Mouse (Mus musculus) liver, embryonic 14.5 days (tissue): ENCODE measurements around the gene Zfp239. TPM values are rescaled to one million over a fixed set of nuclear protein-coding genes. Genes with fewer than 3 reads are reported as not detected.
A peak's percentile ranks its signal among the peaks of the same experiment; 100 is the strongest.

ENCODE experiments used
- ATAC-seq: fragments of 200-750 bp; cut with Nextera tagmentation; 2 replicates; pipeline ENCODE4 v1.8.0; 2017; ENCODE audit warnings: moderate number of reproducible peaks, mild to moderate bottlenecking, moderate library complexity; ENCODE audit not compliant: insufficient read depth
- DNase-seq, 3 experiments: peaks; one replicate each; pipeline ENCODE4 v3.0.0-alpha.2; 2012 to 2013; ENCODE audit warnings: low read depth in 3 of 3, low spot score in 3 of 3
- H3K27ac ChIP-seq: fragments of 300-500 bp; sonication (generic); 2 replicates; pipeline ENCODE4 v1.5.1; 2014; ENCODE audit warnings: moderate library complexity, mild to moderate bottlenecking, control low read depth, inconsistent platforms
- H3K27me3 ChIP-seq: fragments of 300-500 bp; sonication (generic); 2 replicates; pipeline ENCODE4 v1.6.1; 2014; ENCODE audit warnings: mild to moderate bottlenecking, low read length, moderate library complexity; ENCODE audit not compliant: control insufficient read depth, insufficient read depth
- H3K36me3 ChIP-seq: fragments of 300-500 bp; sonication (generic); replicated peaks from 2 replicates; pipeline ENCODE4 v1.6.1; 2014; ENCODE audit warnings: low read depth; ENCODE audit not compliant: control insufficient read depth, insufficient read depth
- H3K4me1 ChIP-seq, 2 experiments: fragments of 200-500 bp in 1 of 2; fragments of 300-500 bp in 1 of 2; sonication (generic) in 1 of 2; replicated peaks; 2 replicates each; pipeline ENCODE4 v1.6.1; 2012 to 2014; ENCODE audit warnings: antibody characterized with exemption in 1 of 2, inconsistent platforms in 1 of 2, low read length in 1 of 2; ENCODE audit not compliant: control insufficient read depth in 2 of 2, insufficient read depth in 2 of 2
- H3K4me2 ChIP-seq: fragments of 300-500 bp; sonication (generic); 2 replicates; pipeline ENCODE4 v1.6.1; 2014; ENCODE audit warnings: low read depth, mild to moderate bottlenecking, control low read depth, moderate library complexity
- H3K4me3 ChIP-seq, 2 experiments: fragments of 200-500 bp in 1 of 2; fragments of 300-500 bp in 1 of 2; sonication (generic) in 1 of 2; 2 replicates each; pipeline ENCODE4 v1.5.1; 2012 to 2014; ENCODE audit warnings: low read depth in 2 of 2, low read length in 2 of 2, mild to moderate bottlenecking in 2 of 2, control low read depth in 1 of 2, inconsistent platforms in 1 of 2, moderate library complexity in 1 of 2; ENCODE audit not compliant: insufficient read depth in 1 of 2
- H3K9ac ChIP-seq: fragments of 300-500 bp; sonication (generic); replicated peaks from 2 replicates; pipeline ENCODE4 v1.6.1; 2014; ENCODE audit warnings: mild to moderate bottlenecking, control low read depth, moderate library complexity
- H3K9me3 ChIP-seq: fragments of 300-500 bp; sonication (generic); 2 replicates; pipeline ENCODE4 v1.6.1; 2016; ENCODE audit warnings: low read length, mixed read lengths; ENCODE audit not compliant: control insufficient read depth
- CTCF ChIP-seq: IDR thresholded peaks from 2 replicates; pipeline ENCODE4 v1.5.1; 2016; ENCODE audit warnings: antibody characterized with exemption, low read depth, control low read depth
- EP300 ChIP-seq: IDR thresholded peaks from 2 replicates; pipeline ENCODE4 v1.6.1; 2016; ENCODE audit warnings: antibody characterized with exemption, low read depth
- WGBS: fragments of 180-500 bp; shearing (Covaris S2); extraction: QIAGEN DNeasy Blood & Tissue Kit; methylation state at CpG from one replicate; pipeline ENCODE4 v1.1.7; 2014; ENCODE audit not compliant: insufficient replicate concordance; 5-methylcytosine and 5-hydroxymethylcytosine counted together
- polyA plus RNA-seq, 2 experiments: library from polyadenylated mRNA; depleted of rRNA in 1 of 2; stranded (reverse) in 1 of 2; unstranded in 1 of 2; fragments of >200 nt; fragmentation: Nextera tagmentation in 1 of 2; extraction: Ambion mirVana in 1 of 2; gene quantifications; 2 replicates each; pipeline versions ENCODE4 v1.2.1 to v1.2.3; 2012 to 2014

The Zfp239 gene
- polyA plus RNA-seq, 2 experiments = 2.0 to 2.9 TPM

DNA sequence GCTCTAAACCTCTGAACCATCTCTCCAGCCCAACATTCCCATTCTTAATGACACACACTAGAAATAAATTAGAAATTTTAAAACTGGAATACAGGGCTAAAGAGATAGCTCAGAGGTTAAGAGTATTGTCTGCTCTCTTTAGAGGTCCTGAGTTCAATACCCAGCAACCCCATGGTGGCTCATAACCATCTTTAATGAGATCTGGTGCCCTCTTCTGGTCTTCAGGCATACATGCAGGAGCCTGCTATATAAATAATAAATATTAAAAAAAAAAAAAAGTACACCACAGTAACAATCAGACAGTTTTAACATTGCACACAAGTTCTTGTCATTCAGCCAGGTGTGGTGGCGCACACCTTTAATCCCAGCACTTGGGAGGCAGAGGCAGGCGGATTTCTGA is 14.1 kb upstream of the Zfp239 start:
- peaks cover 8 to 12% of the 10 kb centered on the region in 2 experiments for H3K4me1 ChIP-seq
- WGBS = 59% methylated on average over 2 of the region's 2 CpGs
- H3K4me3 ChIP-seq = no peak overlapping the region
- H3K27me3 ChIP-seq = no peaks in the 10 kb centered on the region
- no peak overlapping the region for H3K9ac ChIP-seq
- H3K36me3 ChIP-seq = peaks cover 6% of the 10 kb centered on the region; the same call in 1 of the 2 replicates
- TF ChIP-seq CTCF = 0 out of 2 replicates have a peak, but pooled peaks have one; percentile 13
- TF ChIP-seq EP300 = no peak
- H3K9me3 ChIP-seq = no peaks in the 10 kb centered on the region
- no peak overlapping the region for H3K27ac ChIP-seq
- ATAC-seq = no peak
- H3K4me2 ChIP-seq = no peak overlapping the region
- no peak for DNase-seq

GRCm38 (mm10) chr6:117848577-117848976 is 13.3 kb upstream of the Zfp239 start:
- peaks cover 8 to 10% of the 10 kb centered on the region in 2 experiments for H3K4me1 ChIP-seq
- 62% methylated on average over 5 of the region's 5 CpGs for whole genome bisulfite sequencing
- DNase-seq (no peak), ATAC-seq (no peak)
- no peak overlapping the region for H3K4me2 ChIP-seq
- H3K4me3 ChIP-seq = no peak overlapping the region
- TF ChIP-seq EP300 (no peak), CTCF (no peak)
- H3K9ac ChIP-seq = no peak overlapping the region
- H3K9me3 ChIP-seq = no peaks in the 10 kb centered on the region
- no peak overlapping the region for H3K27ac ChIP-seq
- H3K36me3 ChIP-seq = peaks cover under 1% of the 10 kb centered on the region; the same call in 1 of the 2 replicates
- H3K27me3 ChIP-seq = no peaks in the 10 kb centered on the region

DNA sequence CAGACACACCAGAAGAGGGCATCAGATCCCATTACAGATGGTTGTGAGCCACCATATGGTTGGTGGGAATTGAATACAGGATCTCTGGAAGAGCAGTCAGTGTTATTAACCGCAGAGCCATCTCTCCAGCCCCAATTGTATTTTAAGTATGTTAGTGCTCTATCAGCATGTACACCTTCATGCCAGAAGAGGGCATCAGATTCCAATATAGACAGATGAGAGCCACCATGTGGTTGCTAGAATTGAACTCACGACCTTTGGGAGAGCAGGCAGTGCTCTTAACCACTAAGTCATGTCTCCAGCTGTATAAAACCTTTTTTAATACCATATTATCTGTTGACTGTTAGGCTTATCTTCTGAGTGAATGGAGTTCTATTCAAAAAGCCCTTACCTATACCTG is 10.2 kb upstream of the Zfp239 start:
- WGBS = 34% methylated on average over 2 of the region's 2 CpGs
- Histone ChIP-seq H3K36me3 (no peaks in the 10 kb centered on the region), H3K27ac (no peak overlapping the region), H3K4me1 (no peaks in the 10 kb centered on the region), H3K27me3 (no peaks in the 10 kb centered on the region), H3K9me3 (no peaks in the 10 kb centered on the region), H3K4me3 (no peak overlapping the region), H3K4me2 (no peak overlapping the region), H3K9ac (no peak overlapping the region)
- DNase-seq (no peak), ATAC-seq (no peak)
- TF ChIP-seq CTCF = peak; percentile 48
- no peak for TF ChIP-seq EP300

DNA sequence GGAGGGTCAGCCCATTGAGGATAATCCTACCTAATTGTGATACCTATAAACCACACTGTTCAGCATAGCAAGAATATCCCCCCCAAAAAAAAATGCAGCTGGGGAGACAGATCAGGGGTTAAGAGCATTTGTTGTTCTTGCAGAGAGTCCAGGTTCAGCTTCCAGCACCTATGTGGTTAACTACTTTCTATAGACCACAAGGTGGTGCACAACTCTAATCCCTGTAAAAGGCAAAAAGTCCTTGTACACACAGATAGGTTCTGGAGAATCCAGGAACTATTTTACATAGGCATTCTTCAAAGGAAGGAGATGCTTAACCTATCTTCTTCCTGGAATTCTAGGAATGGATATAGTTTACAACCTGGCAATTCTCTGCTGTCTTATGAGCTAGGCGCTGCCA is 3.9 kb upstream of the Zfp239 start:
- no peak overlapping the region for H3K27ac ChIP-seq
- no peaks in the 10 kb centered on the region for H3K36me3 ChIP-seq
- TF ChIP-seq CTCF = peak; percentile 34; the same call in 1 of the 2 replicates
- no peak for TF ChIP-seq EP300
- ATAC-seq = no peak
- no peaks in the 10 kb centered on the region for H3K27me3 ChIP-seq
- no peak overlapping the region for H3K4me2 ChIP-seq
- 67% methylated on average over 1 of the region's 1 CpGs for WGBS
- no peak overlapping the region for H3K4me3 ChIP-seq
- no peaks in the 10 kb centered on the region for H3K9me3 ChIP-seq
- peaks cover 0 to 4% of the 10 kb centered on the region in 2 experiments; a peak in 3 of 4 replicates for H3K4me1 ChIP-seq
- no peak for DNase-seq
- no peak overlapping the region for H3K9ac ChIP-seq

GRCm38 (mm10) chr6:117862465-117862864 is 565 bp downstream of the Zfp239 start:
- TF ChIP-seq EP300 (peak; percentile 27; the same call in 1 of the 2 replicates), CTCF (no peak)
- peak overlapping the region; percentile 69 to 76; a peak in 2 of 4 replicates for H3K4me3 ChIP-seq
- peak overlapping the region; percentile 72 for H3K4me2 ChIP-seq
- peak in 1 of 3 experiments; percentile 50 for DNase-seq
- no peaks in the 10 kb centered on the region for H3K27me3 ChIP-seq
- no peaks in the 10 kb centered on the region for H3K36me3 ChIP-seq
- peaks cover 0 to 12% of the 10 kb centered on the region in 2 experiments for H3K4me1 ChIP-seq
- WGBS = 16% methylated on average over 8 of the region's 8 CpGs
- ATAC-seq = peak; percentile 87
- peak overlapping the region; percentile 56 for H3K9ac ChIP-seq
- H3K9me3 ChIP-seq = no peaks in the 10 kb centered on the region
- peak overlapping the region; percentile 77 for H3K27ac ChIP-seq
